20 mouse cellular contexts compared by ENCODE assay signal in the genomic region with DNA sequence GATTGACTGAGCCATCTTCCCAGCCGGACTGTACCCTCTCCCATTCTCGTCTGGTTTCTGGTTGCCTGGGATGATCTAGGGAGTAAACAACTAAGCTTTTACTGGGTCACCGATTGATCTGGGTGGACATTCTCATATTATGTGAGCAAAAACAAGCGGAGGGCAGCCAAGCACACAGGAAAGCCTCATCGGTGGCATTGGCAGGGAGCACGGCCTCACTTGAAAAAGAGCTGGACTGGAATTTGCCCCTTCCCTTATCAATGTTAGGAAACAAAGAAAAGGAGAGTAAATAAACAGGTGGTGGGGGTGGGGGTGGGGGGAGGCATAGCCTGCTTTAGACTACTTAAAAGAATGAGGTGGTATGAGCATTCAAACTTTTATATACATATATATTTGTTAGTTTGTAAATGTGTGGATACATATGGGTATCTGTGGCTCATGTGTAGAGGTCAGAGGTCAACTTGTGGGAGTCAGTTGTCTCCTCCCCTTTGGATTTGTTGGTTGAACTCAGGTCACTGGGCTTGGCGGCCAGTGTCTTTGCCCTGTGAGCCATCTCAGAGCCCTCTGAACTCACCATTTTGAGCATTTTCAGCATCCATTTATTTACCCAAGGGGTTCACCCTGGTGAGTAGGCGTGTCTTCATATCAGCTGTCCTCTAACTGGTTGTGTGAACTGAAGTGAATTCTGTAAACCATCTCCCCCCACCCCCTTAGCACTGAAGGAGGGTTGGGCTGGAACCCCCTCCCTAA. TPM values are rescaled to one million over a fixed set of nuclear protein-coding genes. Genes with fewer than 3 reads are reported as not detected.
DNase-seq lines count a peak whose midpoint lies in the region; ATAC-seq and TF ChIP-seq lines count a peak whose summit lies in the region.
"Had no signal": no experiment of that assay in that cellular context is flagged by ENCODE, and none has a peak within 500 bp of the region (broad histone marks: within the 10 kb centered on the region; RNA-seq: fewer than 3 reads in every experiment).

No protein-coding gene starts in this region.

- no peak for ATAC-seq in kidney, embryonic 15.5 days (replicated peaks; ENCODE audit: low FRiP score)
- peak; percentile 29; the same call in 1 of the 2 replicates for ATAC-seq in liver, embryonic 11.5 days (replicated peaks; ENCODE audit: low FRiP score)
- ATAC-seq in liver, embryonic 14.5 days (ENCODE audit: insufficient read depth): peak; percentile 57; the same call in 1 of the 2 replicates
- no peak for ATAC-seq in granulocyte monocyte progenitor cell, adult 5-6 weeks (replicated peaks; ENCODE audit: poor library complexity, severe bottlenecking)
- ATAC-seq: forebrain, embryonic 13.5 days; forebrain, postnatal 0 days had no signal

- no peak for DNase-seq in kidney, postnatal 36 days
- no peak for DNase-seq in liver, embryonic 11.5 days (ENCODE audit: low spot score)
- DNase-seq in liver, embryonic 14.5 days (ENCODE audit: low read depth in 3 of 3, low spot score in 3 of 3): no peak
- DNase-seq in thymus, postnatal 0 days (ENCODE audit: low spot score): no peak
- DNase-seq: adrenal gland, adult 2 months; adrenal gland, postnatal 25 days; cerebellum, adult 18-20 months; cerebellum, adult 9-11 months; cerebellum, postnatal 36 days; forebrain, postnatal 0 days; gastrocnemius, postnatal 14 days had no signal

- no peak overlapping the region for H3K4me2 ChIP-seq in kidney, embryonic 15.5 days
- H3K4me2 ChIP-seq in liver, embryonic 11.5 days: no peak overlapping the region
- no peak overlapping the region for H3K4me2 ChIP-seq in liver, embryonic 14.5 days (ENCODE audit: low read depth)
- H3K4me2 ChIP-seq: forebrain, embryonic 13.5 days; heart, embryonic 12.5 days had no signal

- no peaks in the 10 kb centered on the region for H3K36me3 ChIP-seq in kidney, embryonic 15.5 days
- H3K36me3 ChIP-seq in liver, embryonic 11.5 days (ENCODE audit: control insufficient read depth, insufficient read depth, low read length): no peaks in the 10 kb centered on the region
- no peaks in the 10 kb centered on the region for H3K36me3 ChIP-seq in liver, embryonic 14.5 days (replicated peaks; ENCODE audit: control insufficient read depth, insufficient read depth, low read depth)
- H3K36me3 ChIP-seq in small intestine, adult 2 months (ENCODE audit: control insufficient read depth, insufficient read depth, low read length): no peaks in the 10 kb centered on the region
- H3K36me3 ChIP-seq: embryonic facial prominence, embryonic 10.5 days; heart, embryonic 12.5 days; hindbrain, embryonic 10.5 days had no signal

- no peak overlapping the region for H3K4me3 ChIP-seq in kidney, embryonic 15.5 days (replicated peaks)
- no peak overlapping the region for H3K4me3 ChIP-seq in liver, embryonic 11.5 days (ENCODE audit: low read depth, low read length)
- no peak overlapping the region for H3K4me3 ChIP-seq in liver, embryonic 14.5 days (ENCODE audit: insufficient read depth in 1 of 2, low read depth in 2 of 2, low read length in 2 of 2)
- H3K4me3 ChIP-seq in small intestine, adult 2 months (ENCODE audit: low read depth, low read length): no peak overlapping the region
- H3K4me3 ChIP-seq: embryonic facial prominence, embryonic 10.5 days; forebrain, embryonic 13.5 days; heart, embryonic 12.5 days; hindbrain, embryonic 10.5 days had no signal

- H3K4me1 ChIP-seq in kidney, embryonic 15.5 days: peaks cover 20% of the 10 kb centered on the region
- H3K4me1 ChIP-seq in liver, embryonic 11.5 days (replicated peaks; ENCODE audit: control insufficient read depth, insufficient read depth, low read length): peaks cover 8% of the 10 kb centered on the region
- H3K4me1 ChIP-seq in liver, embryonic 14.5 days (replicated peaks; ENCODE audit: control insufficient read depth in 2 of 2, insufficient read depth in 2 of 2, low read length in 1 of 2): peaks cover 0 to 39% of the 10 kb centered on the region in 2 experiments; a peak in 2 of 4 replicates
- peaks cover 12% of the 10 kb centered on the region; the same call in 1 of the 2 replicates for H3K4me1 ChIP-seq in small intestine, adult 2 months (ENCODE audit: control insufficient read depth, insufficient read depth, insufficient read length, low read length)
- H3K4me1 ChIP-seq: forebrain, embryonic 13.5 days had no signal

- TF ChIP-seq EP300 in liver, embryonic 14.5 days (IDR thresholded peaks at IDR 0.05; ENCODE audit: low read depth): no peak

- no peak overlapping the region for H3K9ac ChIP-seq in kidney, embryonic 15.5 days
- no peak overlapping the region for H3K9ac ChIP-seq in liver, embryonic 11.5 days (ENCODE audit: low read depth, low read length)
- H3K9ac ChIP-seq in liver, embryonic 14.5 days (replicated peaks): no peak overlapping the region
- H3K9ac ChIP-seq: forebrain, embryonic 13.5 days; forebrain, postnatal 0 days; heart, embryonic 12.5 days had no signal

- 56% methylated on average over 8 of the region's 8 CpGs for WGBS in kidney, embryonic 15.5 days
- WGBS in liver, embryonic 11.5 days: 66% methylated on average over 8 of the region's 8 CpGs
- 65% methylated on average over 8 of the region's 8 CpGs for WGBS in liver, embryonic 14.5 days (ENCODE audit: insufficient replicate concordance)
- 43% methylated on average over 8 of the region's 8 CpGs for whole genome bisulfite sequencing in small intestine, adult 2 months

- no peaks in the 10 kb centered on the region for H3K9me3 ChIP-seq in kidney, embryonic 15.5 days (replicated peaks)
- H3K9me3 ChIP-seq in liver, embryonic 11.5 days (ENCODE audit: control insufficient read depth, low read length): no peaks in the 10 kb centered on the region
- no peaks in the 10 kb centered on the region for H3K9me3 ChIP-seq in liver, embryonic 14.5 days (ENCODE audit: control insufficient read depth, low read length)
- H3K9me3 ChIP-seq: embryonic facial prominence, embryonic 10.5 days; forebrain, embryonic 13.5 days; heart, embryonic 12.5 days; hindbrain, embryonic 10.5 days had no signal

- TF ChIP-seq POLR2A in small intestine, adult 2 months (IDR thresholded peaks at IDR 0.05; ENCODE audit: low read depth, low read length): no peak

- H3K27me3 ChIP-seq in kidney, embryonic 15.5 days: no peaks in the 10 kb centered on the region
- H3K27me3 ChIP-seq in liver, embryonic 11.5 days (replicated peaks; ENCODE audit: control insufficient read depth, insufficient read depth, low read length): no peaks in the 10 kb centered on the region
- no peaks in the 10 kb centered on the region for H3K27me3 ChIP-seq in liver, embryonic 14.5 days (ENCODE audit: control insufficient read depth, insufficient read depth, low read length)
- no peaks in the 10 kb centered on the region for H3K27me3 ChIP-seq in small intestine, adult 2 months (ENCODE audit: control insufficient read depth, insufficient read depth, low read length)
- H3K27me3 ChIP-seq: CH12.LX; forebrain, embryonic 13.5 days; heart, embryonic 12.5 days had no signal

- no peak for TF ChIP-seq CTCF in liver, embryonic 14.5 days (IDR thresholded peaks at IDR 0.05; ENCODE audit: low read depth)
- no peak for TF ChIP-seq CTCF in small intestine, adult 2 months (IDR thresholded peaks at IDR 0.05; ENCODE audit: extremely low read depth, insufficient read length, insufficient replicate concordance, low read depth, low read length)

- peak overlapping the region; percentile 39; the same call in 1 of the 2 replicates for H3K27ac ChIP-seq in kidney, embryonic 15.5 days
- peak overlapping the region; percentile 48 for H3K27ac ChIP-seq in liver, embryonic 11.5 days (ENCODE audit: low read depth, low read length)
- no peak overlapping the region for H3K27ac ChIP-seq in liver, embryonic 14.5 days
- peak overlapping the region; percentile 6; the same call in 1 of the 2 replicates for H3K27ac ChIP-seq in small intestine, adult 2 months (ENCODE audit: insufficient read depth, low read depth, low read length)
- H3K27ac ChIP-seq: embryonic facial prominence, embryonic 10.5 days; forebrain, embryonic 13.5 days; hindbrain, embryonic 10.5 days had no signal

RNA-seq across cellular contexts. Expression of gene Lipc, which starts 12.1 kb away (rescaled TPM):
- 0.80 and 1.1 TPM in 2 replicates for polyA plus RNA-seq in kidney, embryonic 15.5 days (2015; fragmentation: Nextera tagmentation; extraction: Ambion mirVana)
- 15.0 and 16.7 TPM in 2 replicates for polyA plus RNA-seq in liver, embryonic 11.5 days (2014; fragmentation: Nextera tagmentation; extraction: Ambion mirVana)
- polyA plus RNA-seq in liver, embryonic 14.5 days (2012; rRNA removed): 19.3 and 22.4 TPM in 2 replicates
- 26.8 and 30.3 TPM in 2 replicates for polyA plus RNA-seq in liver, embryonic 14.5 days (2014; fragmentation: Nextera tagmentation; extraction: Ambion mirVana)
- 0.33 and 0.56 TPM in 2 replicates for polyA plus RNA-seq in small intestine, adult 2 months (2012; rRNA removed)
- 0.25 and 0.44 TPM in 2 replicates for polyA plus RNA-seq in thymus, postnatal 0 days (2015; fragmentation: Nextera tagmentation; extraction: Ambion mirVana)
- total RNA-seq in granulocyte monocyte progenitor cell, adult 5-6 weeks (2014; fragmentation: Nextera tagmentation): not detected in 2 replicates
- total RNA-seq in granulocyte monocyte progenitor cell, adult 5-6 weeks (2017): not detected in 2 replicates
- total RNA-seq: adrenal gland, postnatal 25 days; gastrocnemius, adult 18-20 months; gastrocnemius, postnatal 14 days had no signal
- polyA plus RNA-seq: embryonic facial prominence, embryonic 10.5 days; forebrain, embryonic 13.5 days; hindbrain, embryonic 10.5 days had no signal

Comparison
In these comparisons a context has a peak if more than half of its experiments do, and no peak if none do; other contexts are left out.
1. ATAC-seq: peak in liver, embryonic 11.5 days (single experiment) and liver, embryonic 14.5 days (single experiment); none in kidney, embryonic 15.5 days (single experiment) and granulocyte monocyte progenitor cell, adult 5-6 weeks (single experiment).